Mouse (Mus musculus) neural tube, embryonic 14.5 days (tissue): ENCODE data around the gene Cd69. TPM values are rescaled to one million over a fixed set of nuclear protein-coding genes. Genes with fewer than 3 reads are reported as not detected.

ENCODE experiments used
- ATAC-seq: fragments of 200-750 bp; cut with Nextera tagmentation; 2 replicates; pipeline ENCODE4 v1.8.0; 2017; ENCODE audit warnings: low read depth, mild to moderate bottlenecking, moderate TSS enrichment, moderate library complexity
- H3K27ac ChIP-seq: fragments of 300-500 bp; sonication (generic); 2 replicates; pipeline ENCODE4 v1.5.1; 2014; ENCODE audit warnings: low read depth, mild to moderate bottlenecking, control low read depth, low read length, moderate library complexity, mixed read lengths
- H3K27me3 ChIP-seq: fragments of 300-500 bp; sonication (generic); 2 replicates; pipeline ENCODE4 v1.6.1; 2014; ENCODE audit warnings: low read length; ENCODE audit not compliant: control insufficient read depth, insufficient read depth
- H3K36me3 ChIP-seq: fragments of 300-500 bp; sonication (generic); 2 replicates; pipeline ENCODE4 v1.6.1; 2014; ENCODE audit warnings: low read length, mixed read lengths; ENCODE audit not compliant: control insufficient read depth, insufficient read depth
- H3K4me1 ChIP-seq: fragments of 300-500 bp; sonication (generic); 2 replicates; pipeline ENCODE4 v1.6.1; 2014; ENCODE audit warnings: low read length; ENCODE audit not compliant: control insufficient read depth, insufficient read depth
- H3K4me2 ChIP-seq: fragments of 300-500 bp; sonication (generic); 2 replicates; pipeline ENCODE4 v1.6.1; 2014; ENCODE audit warnings: mild to moderate bottlenecking, low read depth, low read length, control low read depth
- H3K4me3 ChIP-seq: fragments of 300-500 bp; sonication (generic); 2 replicates; pipeline ENCODE4 v1.5.1; 2014; ENCODE audit warnings: low read depth, low read length, control low read depth, mixed read lengths
- H3K9ac ChIP-seq: fragments of 300-500 bp; sonication (generic); replicated peaks from 2 replicates; pipeline ENCODE4 v1.6.1; 2014; ENCODE audit warnings: low read depth, mild to moderate bottlenecking, control low read depth, low read length, mixed read lengths
- H3K9me3 ChIP-seq: fragments of 300-500 bp; sonication (generic); 2 replicates; pipeline ENCODE4 v1.6.1; 2016; ENCODE audit warnings: low read length; ENCODE audit not compliant: control insufficient read depth
- WGBS: fragments of 180-500 bp; shearing (Covaris S2); extraction: QIAGEN DNeasy Blood & Tissue Kit; methylation state at CpG from one replicate; pipeline ENCODE4 v1.1.7; 2014; 5-methylcytosine and 5-hydroxymethylcytosine counted together
- polyA plus RNA-seq: library from polyadenylated mRNA; unstranded; fragments of >200 nt; fragmentation: Nextera tagmentation; extraction: Ambion mirVana; gene quantifications from 2 replicates; pipeline ENCODE4 v1.2.1, GENCODE M21; 2014

Cd69 gene
- polyA plus RNA-seq, 1 experiment from 2014 or later: not detected

DNA sequence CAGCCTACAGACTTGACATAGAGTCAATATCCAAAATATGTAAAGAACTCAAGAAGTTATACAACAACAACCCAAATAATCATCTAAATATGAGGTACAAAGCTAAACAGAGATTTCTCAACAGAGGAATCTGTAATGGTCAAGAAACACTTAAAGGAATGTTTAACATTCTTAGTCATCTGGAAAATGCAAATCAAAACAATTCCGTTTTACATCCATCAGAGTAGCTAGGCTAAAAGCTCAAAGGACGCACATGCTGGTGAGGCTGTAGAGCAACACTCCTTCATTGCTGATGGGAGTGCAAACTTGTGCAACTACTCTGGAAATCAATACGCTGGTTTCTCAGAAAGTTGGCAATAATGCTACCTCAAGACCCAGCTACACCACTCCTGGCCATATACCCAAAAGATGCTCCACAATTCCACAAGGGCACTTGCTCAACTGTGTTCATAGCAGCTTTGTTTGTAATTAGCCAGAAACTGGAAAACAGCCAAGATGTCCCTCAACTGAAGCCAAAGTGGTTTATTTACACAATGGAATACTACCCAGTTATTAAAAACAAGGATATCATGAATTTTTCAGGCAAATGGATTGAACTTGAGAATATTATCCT is 52.9 kb downstream of the Cd69 start:
- Histone ChIP-seq H3K4me3 (no peak overlapping the region), H3K4me1 (no peaks in the 10 kb centered on the region), H3K27me3 (no peaks in the 10 kb centered on the region), H3K4me2 (no peak overlapping the region), H3K9ac (no peak overlapping the region), H3K9me3 (no peaks in the 10 kb centered on the region), H3K36me3 (no peaks in the 10 kb centered on the region), H3K27ac (no peak overlapping the region)
- ATAC-seq: no peak
- WGBS: 89% methylated on average over 3 of the region's 3 CpGs

DNA sequence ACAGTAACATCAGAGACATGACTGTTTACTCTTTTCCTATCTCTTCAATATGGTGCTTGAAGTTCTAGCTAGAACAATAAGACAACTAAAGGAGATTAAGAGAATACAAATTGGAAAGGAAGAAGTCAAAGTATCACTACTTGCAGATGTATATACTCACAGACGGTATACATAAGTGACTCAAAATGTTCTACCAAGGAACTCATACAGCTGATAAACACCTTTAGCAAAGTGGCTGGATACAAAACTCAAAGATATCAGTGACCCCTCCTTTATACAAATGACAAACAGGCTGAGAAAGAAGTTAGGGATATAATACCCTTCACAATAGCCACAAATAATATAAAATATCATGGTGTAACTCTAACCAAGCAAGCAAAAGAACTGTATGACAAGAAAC is 54.2 kb downstream of the Cd69 start:
- H3K9me3 ChIP-seq: no peaks in the 10 kb centered on the region
- no peak overlapping the region for H3K4me2 ChIP-seq
- H3K9ac ChIP-seq: no peak overlapping the region
- no peak for ATAC-seq
- no peak overlapping the region for H3K4me3 ChIP-seq
- no peak overlapping the region for H3K27ac ChIP-seq
- WGBS: 97% methylated on average over 1 of the region's 1 CpGs
- no peaks in the 10 kb centered on the region for H3K27me3 ChIP-seq
- no peaks in the 10 kb centered on the region for H3K36me3 ChIP-seq
- no peaks in the 10 kb centered on the region for H3K4me1 ChIP-seq

DNA sequence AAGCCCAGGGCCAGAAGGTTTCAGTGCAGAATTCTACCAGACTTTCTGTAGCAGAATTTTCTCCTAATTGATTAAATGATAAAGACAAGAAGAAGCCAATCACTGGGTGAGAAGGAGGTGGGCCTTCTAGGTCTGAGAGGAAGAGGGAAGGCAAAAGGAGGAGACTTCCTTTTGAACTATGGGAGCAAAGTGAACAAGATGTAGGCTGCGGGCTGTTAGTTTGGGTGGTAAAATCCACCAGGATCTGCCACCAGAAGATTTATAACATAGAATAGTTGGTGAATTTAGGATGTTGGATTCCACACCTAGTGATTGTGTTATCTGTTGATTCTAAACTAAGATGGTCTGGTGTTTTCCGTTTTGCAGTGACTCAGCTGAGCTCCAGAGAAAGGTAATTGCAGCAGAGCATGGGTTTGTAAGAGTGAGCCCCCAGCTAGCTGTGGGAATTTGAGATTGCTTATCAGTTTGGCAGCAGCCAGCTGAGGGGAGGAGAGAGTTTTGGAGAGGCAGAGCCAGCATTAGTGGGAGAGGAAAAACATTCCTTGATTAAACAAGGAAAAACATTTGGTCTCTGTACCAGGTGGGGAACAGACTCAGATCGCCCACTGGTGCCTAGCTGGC is 55.2 kb downstream of the Cd69 start:
- H3K27me3 ChIP-seq: no peaks in the 10 kb centered on the region
- no peaks in the 10 kb centered on the region for H3K9me3 ChIP-seq
- no peaks in the 10 kb centered on the region for H3K4me1 ChIP-seq
- 91% methylated on average over 3 of the region's 3 CpGs for WGBS
- H3K36me3 ChIP-seq: no peaks in the 10 kb centered on the region
- H3K9ac ChIP-seq: no peak overlapping the region
- H3K4me2 ChIP-seq: no peak overlapping the region
- H3K4me3 ChIP-seq: no peak overlapping the region
- H3K27ac ChIP-seq: no peak overlapping the region
- no peak for ATAC-seq

DNA sequence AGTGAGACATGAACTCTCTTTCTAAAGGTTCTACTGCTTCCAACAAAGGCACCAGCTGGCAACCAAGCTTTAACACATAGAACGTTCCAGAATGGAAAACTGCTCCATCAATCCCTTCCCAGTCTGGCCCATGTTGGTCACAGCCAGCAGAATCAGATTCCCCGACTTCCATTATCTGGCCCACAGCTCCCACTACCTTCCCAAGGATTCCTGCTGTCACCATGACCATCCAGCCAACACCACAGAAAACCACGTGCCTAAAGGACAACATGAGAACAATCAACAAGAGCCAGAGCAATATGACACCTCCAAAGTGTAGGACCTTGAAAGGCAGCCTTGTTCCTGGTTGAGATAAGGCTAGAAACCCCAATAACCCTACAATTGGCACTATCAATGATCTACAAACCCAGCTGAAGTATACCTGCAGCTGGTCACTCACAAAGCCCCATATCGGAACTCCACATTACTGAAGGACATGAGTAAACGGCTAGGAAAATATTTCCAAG is 57.0 kb downstream of the Cd69 start:
- Histone ChIP-seq H3K9me3 (no peaks in the 10 kb centered on the region), H3K4me1 (no peaks in the 10 kb centered on the region), H3K4me2 (no peak overlapping the region), H3K27ac (no peak overlapping the region), H3K9ac (no peak overlapping the region), H3K4me3 (no peak overlapping the region), H3K36me3 (no peaks in the 10 kb centered on the region), H3K27me3 (no peaks in the 10 kb centered on the region)
- WGBS: 88% methylated on average over 5 of the region's 5 CpGs
- ATAC-seq: no peak

Other genes starting within 250 kb of the Cd69 start
- 0.23 and 0.83 TPM in 2 replicates for gene Klrb1f, start 229.5 kb downstream of the Cd69 start, polyA plus RNA-seq
- gene Clec2e, start 174.5 kb downstream of the Cd69 start, polyA plus RNA-seq: not detected in 2 replicates
- gene Clec2d, start 94.8 kb downstream of the Cd69 start, polyA plus RNA-seq: 0.30 TPM in 1 of 2 replicates, not detected in the other
- gene 4922502D21Rik, start 56.4 kb upstream of the Cd69 start, polyA plus RNA-seq: not detected in 2 replicates
- 0.48 and 0.55 TPM in 2 replicates for gene Clec12a, start 67.3 kb upstream of the Cd69 start, polyA plus RNA-seq
- 0.17 and 0.27 TPM in 2 replicates for gene Clec12b, start 110.4 kb upstream of the Cd69 start, polyA plus RNA-seq
- 0.54 and 0.88 TPM in 2 replicates for gene Clec1b, start 121.9 kb upstream of the Cd69 start, polyA plus RNA-seq
- gene Clec9a, start 133.4 kb upstream of the Cd69 start, polyA plus RNA-seq: 0.10 and 0.17 TPM in 2 replicates
- 0.87 and 1.6 TPM in 2 replicates for gene Clec1a, start 176.6 kb upstream of the Cd69 start, polyA plus RNA-seq
- gene Olr1, start 231.7 kb upstream of the Cd69 start, polyA plus RNA-seq: not detected in 2 replicates
- gene Tmem52b, start 237.1 kb upstream of the Cd69 start, polyA plus RNA-seq: 0.33 TPM in 1 of 2 replicates, not detected in the other